Mouse (Mus musculus): ENCODE measurements around the gene Bud31. TPM values are rescaled to one million over a fixed set of nuclear protein-coding genes. Genes with fewer than 3 reads are reported as not detected.

The Bud31 gene
- total and polyA plus RNA-seq, 2 experiments from 2014 or later = 61.2 to 119 TPM

DNA sequence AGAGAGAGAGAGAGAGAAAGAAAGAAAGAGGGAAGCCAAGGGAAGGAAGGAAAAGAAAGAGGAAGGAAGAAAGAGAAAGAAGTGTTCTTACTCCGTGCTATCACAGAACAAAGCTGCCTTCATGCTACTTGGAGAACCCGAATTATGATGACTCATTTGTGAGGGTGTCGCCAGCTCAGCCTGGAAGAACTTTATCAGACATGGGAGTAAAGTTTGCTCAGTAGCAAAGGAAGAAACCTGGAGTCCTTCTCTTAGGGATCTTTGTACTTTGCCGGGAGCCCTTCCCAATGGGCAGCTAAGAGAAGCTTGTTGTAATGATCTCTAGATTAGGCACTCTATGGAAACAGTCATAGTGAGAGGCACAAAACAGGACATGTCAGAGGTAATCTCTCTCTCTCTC lies 37.5 kb upstream of the Bud31 start:
- no peak for DNase-seq (ENCODE audit: low spot score)
- 84% methylated on average over 4 of the region's 4 CpGs for WGBS
- no peak overlapping the region for H3K9ac ChIP-seq (replicated peaks; ENCODE audit: low read depth, low read length)
- no peaks in the 10 kb centered on the region for H3K27me3 ChIP-seq (ENCODE audit: control insufficient read depth, insufficient read depth, low read length)
- no peak overlapping the region for H3K4me3 ChIP-seq (ENCODE audit: low read depth, low read length)
- no peaks in the 10 kb centered on the region for H3K4me1 ChIP-seq (ENCODE audit: control insufficient read depth, insufficient read depth)
- ATAC-seq (ENCODE audit: insufficient read depth, low read depth) = no peak
- peaks cover 99% of the 10 kb centered on the region for H3K36me3 ChIP-seq (replicated peaks; ENCODE audit: control insufficient read depth, insufficient read depth, low read length)
- no peak overlapping the region for H3K27ac ChIP-seq (ENCODE audit: low read depth)
- H3K4me2 ChIP-seq (ENCODE audit: low read depth, low read length) = no peak overlapping the region
- TF ChIP-seq CTCF (IDR thresholded peaks at IDR 0.05; ENCODE audit: low read depth) = no peak
- TF ChIP-seq EP300 (IDR thresholded peaks at IDR 0.05; ENCODE audit: low read depth) = no peak
- no peaks in the 10 kb centered on the region for H3K9me3 ChIP-seq (replicated peaks; ENCODE audit: control insufficient read depth, low read length)

DNA sequence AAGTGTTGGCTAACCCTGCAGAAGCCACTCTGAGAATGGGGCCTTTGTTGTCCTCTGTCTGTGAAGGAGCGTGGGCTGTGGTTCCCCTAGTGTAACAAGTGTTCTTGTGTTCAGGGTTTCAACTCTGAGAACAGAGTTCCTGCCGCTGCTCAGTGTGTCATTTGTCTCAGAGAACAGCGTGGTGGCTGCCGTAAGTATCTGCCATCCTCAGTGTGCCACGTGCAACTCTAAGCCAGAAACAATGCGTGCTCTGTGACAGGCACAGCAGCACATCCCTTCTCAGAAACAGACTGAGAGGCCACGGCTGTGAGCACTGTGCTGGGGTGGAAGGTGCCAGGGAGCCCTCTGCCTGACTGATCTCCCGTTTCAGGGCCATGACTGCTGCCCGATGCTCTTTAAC lies 35.8 kb upstream of the Bud31 start:
- ATAC-seq (ENCODE audit: insufficient read depth, low read depth) (no peak), DNase-seq (ENCODE audit: low spot score) (no peak)
- 87% methylated on average over 9 of the region's 9 CpGs for WGBS
- Histone ChIP-seq H3K4me3 (ENCODE audit: low read depth, low read length) (no peak overlapping the region), H3K27me3 (ENCODE audit: control insufficient read depth, insufficient read depth, low read length) (no peaks in the 10 kb centered on the region), H3K9ac (replicated peaks; ENCODE audit: low read depth, low read length) (no peak overlapping the region), H3K4me2 (ENCODE audit: low read depth, low read length) (no peak overlapping the region), H3K27ac (ENCODE audit: low read depth) (no peak overlapping the region), H3K9me3 (replicated peaks; ENCODE audit: control insufficient read depth, low read length) (no peaks in the 10 kb centered on the region), H3K36me3 (replicated peaks; ENCODE audit: control insufficient read depth, insufficient read depth, low read length) (peaks cover 98% of the 10 kb centered on the region), H3K4me1 (ENCODE audit: control insufficient read depth, insufficient read depth) (no peaks in the 10 kb centered on the region)
- TF ChIP-seq EP300 (IDR thresholded peaks at IDR 0.05; ENCODE audit: low read depth) (no peak), CTCF (IDR thresholded peaks at IDR 0.05; ENCODE audit: low read depth) (no peak)

DNA sequence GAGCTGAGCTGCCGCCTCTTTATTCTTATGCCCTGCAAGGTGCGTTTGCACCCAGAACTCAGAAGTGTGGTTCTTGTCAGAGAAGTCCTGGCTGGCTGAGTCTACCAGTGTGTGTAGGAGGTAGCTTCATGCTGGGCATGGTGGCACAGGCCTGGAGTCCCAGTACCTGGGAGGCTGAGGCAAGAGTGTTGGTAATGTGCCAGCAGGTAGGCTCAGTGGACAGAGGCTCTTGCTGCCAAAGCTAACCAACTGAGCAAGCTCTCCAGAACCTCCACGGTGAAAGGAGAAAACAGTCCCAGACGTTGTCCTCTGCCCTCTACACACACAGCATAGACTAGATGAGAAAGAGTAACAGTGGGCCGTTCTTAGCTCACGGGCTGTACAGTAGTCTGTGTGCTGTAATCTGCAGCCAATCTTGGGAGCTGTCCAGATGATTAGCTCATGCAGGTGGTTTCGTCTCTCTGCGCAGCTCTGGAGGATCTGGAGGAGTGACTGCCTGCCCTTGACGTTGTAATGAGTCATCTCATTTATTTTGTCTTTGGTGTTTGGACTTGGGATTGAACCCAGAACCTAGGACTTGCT lies 34.4 kb upstream of the Bud31 start:
- 77% methylated on average over 9 of the region's 9 CpGs for WGBS
- H3K9ac ChIP-seq (replicated peaks; ENCODE audit: low read depth, low read length) = no peak overlapping the region
- peaks cover 97% of the 10 kb centered on the region for H3K36me3 ChIP-seq (replicated peaks; ENCODE audit: control insufficient read depth, insufficient read depth, low read length)
- no peak overlapping the region for H3K27ac ChIP-seq (ENCODE audit: low read depth)
- H3K4me1 ChIP-seq (ENCODE audit: control insufficient read depth, insufficient read depth) = no peaks in the 10 kb centered on the region
- TF ChIP-seq EP300 (IDR thresholded peaks at IDR 0.05; ENCODE audit: low read depth) (no peak), CTCF (IDR thresholded peaks at IDR 0.05; ENCODE audit: low read depth) (no peak)
- no peak overlapping the region for H3K4me2 ChIP-seq (ENCODE audit: low read depth, low read length)
- DNase-seq (ENCODE audit: low spot score) (no peak), ATAC-seq (ENCODE audit: insufficient read depth, low read depth) (no peak)
- H3K27me3 ChIP-seq (ENCODE audit: control insufficient read depth, insufficient read depth, low read length) = no peaks in the 10 kb centered on the region
- no peaks in the 10 kb centered on the region for H3K9me3 ChIP-seq (replicated peaks; ENCODE audit: control insufficient read depth, low read length)
- H3K4me3 ChIP-seq (ENCODE audit: low read depth, low read length) = no peak overlapping the region

DNA sequence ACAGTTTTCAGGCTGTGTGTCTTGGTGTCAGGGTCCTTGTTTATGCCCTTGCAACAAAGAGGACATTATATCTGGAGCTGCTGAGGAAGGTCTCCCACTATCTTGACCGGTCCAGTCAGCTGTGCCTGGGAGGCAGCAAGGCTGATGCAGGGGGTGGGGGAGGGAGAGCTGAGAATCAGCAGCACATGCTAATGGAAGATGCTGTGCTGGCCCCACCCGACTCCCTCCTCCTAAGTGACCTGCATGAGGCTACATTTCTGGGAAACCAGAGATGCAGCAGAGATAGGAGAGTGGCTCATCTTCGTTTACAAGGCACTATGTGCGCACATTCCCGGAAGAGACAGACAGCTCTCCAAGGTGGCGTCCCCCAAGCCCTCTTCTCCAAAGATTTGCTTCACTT lies 29.8 kb upstream of the Bud31 start:
- H3K27me3 ChIP-seq (ENCODE audit: control insufficient read depth, insufficient read depth, low read length) = no peaks in the 10 kb centered on the region
- WGBS = 84% methylated on average over 6 of the region's 6 CpGs
- H3K4me1 ChIP-seq (ENCODE audit: control insufficient read depth, insufficient read depth) = no peaks in the 10 kb centered on the region
- peaks cover 52% of the 10 kb centered on the region for H3K36me3 ChIP-seq (replicated peaks; ENCODE audit: control insufficient read depth, insufficient read depth, low read length)
- ATAC-seq (ENCODE audit: insufficient read depth, low read depth) (no peak), DNase-seq (ENCODE audit: low spot score) (no peak)
- no peak overlapping the region for H3K27ac ChIP-seq (ENCODE audit: low read depth)
- no peak overlapping the region for H3K4me2 ChIP-seq (ENCODE audit: low read depth, low read length)
- H3K4me3 ChIP-seq (ENCODE audit: low read depth, low read length) = no peak overlapping the region
- H3K9ac ChIP-seq (replicated peaks; ENCODE audit: low read depth, low read length) = no peak overlapping the region
- TF ChIP-seq CTCF (IDR thresholded peaks at IDR 0.05; ENCODE audit: low read depth) = no peak
- TF ChIP-seq EP300 (IDR thresholded peaks at IDR 0.05; ENCODE audit: low read depth) = no peak
- no peaks in the 10 kb centered on the region for H3K9me3 ChIP-seq (replicated peaks; ENCODE audit: control insufficient read depth, low read length)

DNA sequence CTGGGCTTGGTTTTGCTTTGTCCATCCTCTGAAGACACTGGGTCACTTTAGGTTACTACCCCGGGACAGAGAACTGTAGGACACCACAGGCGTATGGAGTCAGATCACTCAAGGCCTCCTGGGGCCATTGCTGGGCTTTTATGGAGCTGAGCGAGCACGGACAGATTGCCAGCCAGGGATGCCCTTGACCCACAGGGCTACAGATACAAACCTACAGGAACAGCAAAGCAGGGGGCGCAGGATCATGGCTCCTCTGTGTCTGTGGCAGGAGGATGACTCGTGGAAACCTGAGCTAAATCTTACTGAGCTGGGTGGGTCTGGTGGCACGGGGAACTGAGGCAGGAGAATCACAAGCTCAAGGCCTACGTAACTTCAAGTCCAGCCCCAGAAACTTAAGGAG lies 27.6 kb upstream of the Bud31 start:
- H3K9me3 ChIP-seq (replicated peaks; ENCODE audit: control insufficient read depth, low read length) = no peaks in the 10 kb centered on the region
- H3K36me3 ChIP-seq (replicated peaks; ENCODE audit: control insufficient read depth, insufficient read depth, low read length) = peaks cover 30% of the 10 kb centered on the region
- H3K27ac ChIP-seq (ENCODE audit: low read depth) = no peak overlapping the region
- no peak overlapping the region for H3K9ac ChIP-seq (replicated peaks; ENCODE audit: low read depth, low read length)
- TF ChIP-seq EP300 (IDR thresholded peaks at IDR 0.05; ENCODE audit: low read depth) (no peak), CTCF (IDR thresholded peaks at IDR 0.05; ENCODE audit: low read depth) (no peak)
- H3K27me3 ChIP-seq (ENCODE audit: control insufficient read depth, insufficient read depth, low read length) = no peaks in the 10 kb centered on the region
- H3K4me3 ChIP-seq (ENCODE audit: low read depth, low read length) = no peak overlapping the region
- H3K4me1 ChIP-seq (ENCODE audit: control insufficient read depth, insufficient read depth) = no peaks in the 10 kb centered on the region
- WGBS = 79% methylated on average over 8 of the region's 8 CpGs
- no peak overlapping the region for H3K4me2 ChIP-seq (ENCODE audit: low read depth, low read length)
- ATAC-seq (ENCODE audit: insufficient read depth, low read depth) (no peak), DNase-seq (ENCODE audit: low spot score) (no peak)

DNA sequence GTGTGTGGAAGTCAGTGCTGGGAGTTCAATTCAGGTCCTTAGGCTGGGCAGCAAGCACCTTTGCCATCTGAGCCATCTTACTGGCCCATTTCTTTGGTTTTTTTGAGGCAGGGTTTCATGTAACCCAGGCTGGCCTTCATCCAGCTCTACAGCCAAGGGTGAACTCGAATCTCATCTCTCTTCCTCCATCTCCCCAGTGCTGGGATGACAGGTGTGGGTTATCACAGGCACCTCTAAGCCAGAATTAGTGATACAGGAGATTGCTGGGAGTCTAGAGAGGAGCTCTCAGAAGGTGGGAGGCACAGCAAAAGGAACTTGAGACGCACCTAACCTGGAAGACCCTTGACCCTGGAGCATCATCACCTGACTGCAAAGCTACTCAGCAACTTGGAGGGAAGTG lies 26.7 kb upstream of the Bud31 start:
- Histone ChIP-seq H3K4me1 (ENCODE audit: control insufficient read depth, insufficient read depth) (no peaks in the 10 kb centered on the region), H3K4me2 (ENCODE audit: low read depth, low read length) (peak overlapping the region; percentile 64; the same call in 1 of the 2 replicates), H3K4me3 (ENCODE audit: low read depth, low read length) (no peak overlapping the region), H3K9me3 (replicated peaks; ENCODE audit: control insufficient read depth, low read length) (no peaks in the 10 kb centered on the region), H3K27ac (ENCODE audit: low read depth) (no peak overlapping the region), H3K27me3 (ENCODE audit: control insufficient read depth, insufficient read depth, low read length) (no peaks in the 10 kb centered on the region), H3K36me3 (replicated peaks; ENCODE audit: control insufficient read depth, insufficient read depth, low read length) (peaks cover 22% of the 10 kb centered on the region), H3K9ac (replicated peaks; ENCODE audit: low read depth, low read length) (no peak overlapping the region)
- WGBS = 34% methylated on average over 2 of the region's 2 CpGs
- DNase-seq (ENCODE audit: low spot score) = no peak
- TF ChIP-seq EP300 (IDR thresholded peaks at IDR 0.05; ENCODE audit: low read depth) (no peak), CTCF (IDR thresholded peaks at IDR 0.05; ENCODE audit: low read depth) (no peak)
- no peak for ATAC-seq (ENCODE audit: insufficient read depth, low read depth)

Data from heart, postnatal 0 days (tissue).